Mouse (Mus musculus) cerebellum, postnatal 4 days (tissue): ENCODE measurements at regions not wholly inside any gene's neighbourhood (a gene's known extent, or its start where the extent isn't known, plus 50 kb on each side); places are given as distances from the start of the nearest gene placed in this dataset.

Source experiments
- DNase-seq, 2 experiments: peaks; one replicate each; pipeline ENCODE4 v3.0.0; 2022; ENCODE audit warnings: low spot score in 2 of 2, mixed read lengths in 1 of 2

DNA sequence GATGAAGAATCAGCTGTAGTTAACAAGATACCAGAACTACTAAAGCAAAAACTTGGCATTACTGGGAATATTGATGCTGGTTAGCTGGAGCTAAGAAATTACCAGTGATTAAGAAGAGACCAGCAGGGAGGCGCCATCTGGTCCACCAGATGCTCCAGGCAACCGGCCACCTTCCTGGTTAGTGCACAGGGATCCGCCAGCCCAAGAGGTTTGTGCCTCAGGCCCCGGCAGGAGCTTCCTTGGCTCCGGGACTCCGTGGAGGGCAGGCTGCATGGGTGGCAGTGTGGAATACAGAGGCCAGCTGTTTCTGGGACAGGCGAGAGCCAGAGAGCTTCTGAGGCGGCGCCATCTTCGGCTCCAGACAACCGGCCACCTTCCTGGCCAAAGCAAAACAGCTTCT, 502.0 kb downstream of the 4931400O07Rik start:
- peak in 1 of 2 experiments; percentile 3 for DNase-seq
